Mouse (Mus musculus) ZHBTc4 (cell line): ENCODE measurements around the gene Fam221b.

Experiments
- DNase-seq: peaks from one replicate; pipeline ENCODE4 v3.0.0-alpha.2; 2011; ENCODE audit warnings: low read depth, low spot score

Gene Fam221b

GRCm38 (mm10) chr4:43613060-43613730, 55.8 kb downstream of the Fam221b start:
- DNase-seq = no peak

DNA sequence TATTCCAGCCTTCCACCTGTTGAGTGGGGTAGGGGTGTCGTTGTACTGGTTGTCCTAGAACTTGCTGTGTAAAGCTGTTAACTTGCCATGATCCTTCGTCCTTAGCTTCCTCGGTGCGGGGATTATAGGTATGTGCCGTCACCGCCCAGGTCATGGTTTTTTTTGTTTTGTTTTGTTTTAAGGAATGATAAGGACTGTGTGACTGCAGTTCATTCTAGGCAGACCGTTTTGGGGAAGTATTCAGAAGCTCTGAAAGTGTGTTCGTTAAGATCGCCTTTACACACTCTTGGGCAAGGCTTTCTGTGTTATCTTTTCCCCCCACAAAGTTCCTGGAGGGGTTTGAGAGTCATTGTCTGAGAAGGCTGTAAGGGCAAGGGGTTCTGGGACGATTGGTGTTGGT, 56.4 kb downstream of the Fam221b start:
- DNase-seq = no peak
